Mouse (Mus musculus) midbrain, embryonic 15.5 days (tissue): ENCODE measurements around the gene Kif6. TPM values are rescaled to one million over a fixed set of nuclear protein-coding genes. Genes with fewer than 3 reads are reported as not detected.

Experiments
- polyA plus RNA-seq: library from polyadenylated mRNA; unstranded; fragments of >200 nt; fragmentation: Nextera tagmentation; extraction: Ambion mirVana; gene quantifications from 2 replicates; pipeline ENCODE4 v1.2.1, GENCODE M21; 2015

Kif6 gene
- polyA plus RNA-seq, 1 experiment from 2014 or later = 2.8 TPM

Other genes with a start within 250 kb of the Kif6 start
- 3.9 and 5.8 TPM in 2 replicates for gene Mocs1, start 186.8 kb upstream of the Kif6 start, polyA plus RNA-seq
- gene Daam2, start 50.8 kb upstream of the Kif6 start, polyA plus RNA-seq = 2.0 and 2.1 TPM in 2 replicates